Mouse (Mus musculus): Measurements from ENCODE around the gene Kcnab3.
A peak's percentile ranks its signal among the peaks of the same experiment; 100 is the strongest.

Gene Kcnab3

DNA sequence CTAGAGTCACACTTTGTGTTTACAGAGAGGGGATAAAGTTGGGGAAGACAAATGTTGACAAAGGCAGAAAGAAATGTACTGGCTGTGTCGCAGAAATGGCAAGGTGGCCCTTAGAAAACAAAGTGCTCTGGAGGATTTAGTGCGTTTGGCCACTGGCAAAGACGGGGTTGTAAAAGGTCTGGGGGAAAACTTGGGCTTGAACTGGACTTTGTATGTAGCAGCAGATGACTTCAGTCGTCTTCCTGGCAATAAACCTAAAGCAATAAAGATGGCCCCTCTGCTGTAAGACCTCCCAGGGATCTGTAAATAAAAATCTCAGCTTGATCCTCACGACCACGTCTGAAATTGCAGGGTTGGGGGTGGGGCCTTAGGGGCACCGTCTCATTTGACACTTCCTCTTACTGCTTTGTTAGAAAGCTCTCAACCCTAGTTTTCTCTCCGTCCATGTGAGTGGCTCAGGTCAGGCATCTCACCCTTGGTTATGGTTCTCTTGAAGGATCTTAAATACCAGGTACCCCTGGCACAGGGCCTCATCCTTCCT is 6.7 kb downstream of the Kcnab3 start:
- DNase-seq = no peak

GRCm38 (mm10) chr11:69333922-69334321 is 7.9 kb downstream of the Kcnab3 start:
- DNase-seq = no peak

DNA sequence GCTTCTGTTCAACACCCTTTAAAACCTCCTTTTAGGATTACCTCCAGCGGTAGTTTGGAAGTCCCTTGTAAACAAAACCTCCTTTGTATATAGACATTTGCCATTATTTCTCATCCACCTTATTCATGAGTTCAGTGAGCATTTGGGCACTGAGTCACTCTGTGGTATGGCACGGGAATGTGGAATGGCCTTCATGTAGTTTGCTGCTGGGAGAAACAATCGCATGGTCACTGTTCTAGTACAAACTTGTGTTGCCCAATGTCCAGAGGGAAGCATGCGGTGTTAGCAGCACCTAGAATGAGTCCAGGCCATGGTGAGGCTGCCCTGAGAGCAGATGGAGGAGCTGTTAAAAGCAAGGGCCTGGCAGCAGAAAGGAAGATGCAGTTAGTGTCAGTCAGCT is 8.7 kb downstream of the Kcnab3 start:
- no peak for DNase-seq

- peak; percentile 79 for DNase-seq
These were observed 14.4 kb downstream of the Kcnab3 start, which contains the start of gene Rnf227 for GRCm38 (mm10) chr11:69340161-69341131. Gene Rnf227 (plus strand): TSS chr11:69340461.

- no peak for DNase-seq
These were observed 20.4 kb downstream of the Kcnab3 start for GRCm38 (mm10) chr11:69346441-69346840.

GRCm38 (mm10) chr11:69356544-69356943 is 30.5 kb downstream of the Kcnab3 start:
- DNase-seq = no peak

GRCm38 (mm10) chr11:69357690-69358089 is 31.6 kb downstream of the Kcnab3 start:
- no peak for DNase-seq

DNA sequence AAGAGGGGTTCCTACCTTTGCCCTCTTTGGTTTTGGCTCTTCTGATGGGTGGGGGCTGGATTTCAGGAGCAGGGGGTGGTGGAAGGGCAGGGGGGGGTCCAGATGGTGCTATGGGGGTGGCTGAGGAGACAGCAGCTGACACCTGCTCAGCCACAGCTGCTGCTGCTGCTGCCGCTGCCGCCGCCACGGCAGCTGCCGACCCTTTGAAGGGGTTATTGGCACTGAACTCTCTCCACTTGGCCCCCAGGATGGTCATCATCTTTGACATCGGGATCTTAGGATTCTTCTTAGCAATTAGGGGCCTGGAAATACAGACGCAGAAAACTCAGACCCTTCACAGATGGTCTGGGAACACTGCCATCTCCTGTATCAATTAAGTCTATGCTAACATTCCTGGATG is 36.0 kb downstream of the Kcnab3 start:
- peak; percentile 28 for DNase-seq

GRCm38 (mm10) chr11:69362479-69362878 is 36.4 kb downstream of the Kcnab3 start:
- no peak for DNase-seq

- DNase-seq = no peak
These were observed 38.3 kb downstream of the Kcnab3 start for GRCm38 (mm10) chr11:69364376-69364775.

GRCm38 (mm10) chr11:69364910-69365309 is 38.9 kb downstream of the Kcnab3 start:
- peak; percentile 22 for DNase-seq

DNA sequence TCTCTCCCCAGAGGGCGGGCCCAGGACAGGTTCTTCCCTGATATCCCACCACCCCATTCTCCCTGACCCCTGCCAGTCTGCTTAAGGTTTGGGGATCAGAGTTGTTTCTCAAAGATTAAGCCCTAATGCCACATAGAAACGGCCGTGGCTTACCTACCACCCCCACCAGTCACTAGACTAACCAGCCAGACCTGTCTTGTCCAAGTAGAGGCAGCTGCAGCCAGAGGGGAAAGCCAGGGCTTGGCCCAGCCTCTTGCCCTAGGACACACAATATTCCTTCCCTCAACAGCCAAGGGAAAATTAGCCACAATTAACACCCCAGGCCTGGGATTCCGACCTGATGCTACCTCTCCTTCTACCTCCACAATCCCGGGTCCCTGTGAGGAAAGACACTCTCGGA is 39.7 kb downstream of the Kcnab3 start:
- no peak for DNase-seq

- peak; percentile 89 for DNase-seq
These were observed 40.2 kb downstream of the Kcnab3 start for GRCm38 (mm10) chr11:69366157-69366854.

GRCm38 (mm10) chr11:69366855-69367615 is 41.0 kb downstream of the Kcnab3 start:
- peak; percentile 56 for DNase-seq

DNA sequence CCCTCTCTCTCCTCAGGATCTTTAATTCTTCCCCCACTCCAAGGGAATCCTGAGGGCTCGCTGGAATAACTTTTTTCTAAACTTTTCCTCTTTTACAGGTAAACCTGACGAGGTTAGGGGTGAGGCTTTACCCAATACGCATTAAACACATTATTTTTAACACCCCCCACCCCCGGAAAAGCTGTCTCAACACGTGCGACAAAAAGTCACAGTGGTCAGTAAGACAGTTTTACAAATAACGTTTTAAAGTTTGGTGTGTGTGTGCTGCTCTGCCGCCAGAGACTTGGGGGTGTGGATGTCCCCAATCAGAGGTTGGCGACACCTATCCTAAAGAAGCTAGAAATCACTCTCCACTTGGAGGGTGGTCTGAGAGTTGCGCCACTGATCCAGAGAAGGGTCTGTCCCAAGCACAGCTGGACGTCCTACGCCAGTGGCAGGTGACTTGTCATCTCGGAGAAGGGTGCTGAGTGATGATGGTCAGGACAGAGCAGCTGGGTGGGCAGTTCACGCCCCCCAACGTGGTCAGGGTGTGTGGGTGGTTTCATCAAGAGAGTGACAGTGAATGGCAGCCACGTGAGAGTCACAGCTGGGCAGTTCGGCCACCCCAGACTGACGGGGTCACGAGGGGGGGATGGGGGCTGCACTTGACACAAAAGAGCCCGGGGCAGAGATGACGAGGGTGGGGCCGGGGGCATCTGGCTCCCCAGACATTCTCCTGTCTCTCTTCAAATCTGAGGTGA is 41.7 kb downstream of the Kcnab3 start:
- DNase-seq = peak; percentile 20

GRCm38 (mm10) chr11:69368356-69369214 is 42.5 kb downstream of the Kcnab3 start:
- DNase-seq = peak; percentile 59

- DNase-seq = peak; percentile 44
These were observed 43.3 kb downstream of the Kcnab3 start, which contains the start of gene Chd3 for GRCm38 (mm10) chr11:69369215-69369989. Gene Chd3 (minus strand): TSS chr11:69369406.

DNA sequence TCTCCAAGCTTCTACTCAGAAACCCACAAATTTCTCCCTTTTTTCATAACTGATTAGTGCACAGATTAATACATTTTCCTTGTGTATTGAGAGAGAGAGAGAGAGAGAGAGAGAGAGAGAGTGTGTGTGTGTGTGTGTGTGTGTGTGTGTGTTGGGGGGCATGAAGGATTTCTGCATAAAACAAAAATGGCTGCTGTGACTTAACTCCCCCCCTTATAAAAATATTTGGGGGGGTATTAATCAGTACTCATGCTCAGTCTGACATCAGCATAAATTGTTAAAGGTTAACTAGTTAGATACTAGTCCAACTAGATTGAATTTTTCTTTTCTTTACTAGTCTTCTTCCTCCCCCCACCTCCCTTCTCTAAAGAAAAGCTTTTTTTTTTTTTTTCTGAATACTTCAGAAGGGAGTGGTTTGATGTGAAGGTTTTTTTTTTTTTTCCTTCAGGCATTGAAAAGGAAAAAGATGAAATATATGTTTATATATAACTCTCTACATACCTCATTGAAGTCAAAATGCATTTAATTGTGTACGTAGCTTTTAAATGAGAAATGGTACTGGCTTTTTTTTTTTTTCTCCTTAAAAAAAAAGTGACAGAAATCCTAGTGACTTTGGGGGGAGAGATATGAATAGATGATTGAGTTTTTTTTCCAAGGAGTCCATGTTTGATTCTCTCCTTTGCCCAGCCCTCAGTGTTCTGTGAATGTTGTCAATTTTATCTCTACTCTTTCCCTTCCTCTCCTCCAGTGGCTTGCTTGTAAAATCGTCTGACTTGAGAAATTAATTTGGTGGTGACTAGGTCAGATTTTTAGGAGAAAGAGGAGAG is 44.1 kb downstream of the Kcnab3 start:
- no peak for DNase-seq

DNA sequence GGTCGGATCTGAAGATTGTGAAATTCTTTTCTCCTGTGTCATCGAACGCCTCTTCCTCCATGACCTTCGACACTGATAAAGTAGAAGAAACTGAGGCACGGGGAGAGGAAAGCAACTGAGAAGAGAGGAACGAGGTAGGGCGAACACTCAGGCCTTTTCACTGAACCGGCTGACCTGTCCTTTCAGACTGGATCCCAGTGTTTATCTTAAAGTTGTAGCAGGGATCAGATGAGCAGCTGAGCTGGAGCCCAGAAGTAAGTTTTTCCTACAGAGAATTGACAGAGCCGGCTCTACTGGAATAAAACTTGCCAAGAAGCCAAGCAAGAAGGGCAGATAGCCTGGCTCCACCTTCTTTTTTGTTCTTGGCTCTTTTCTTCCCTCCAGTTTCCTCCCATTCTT is 44.8 kb downstream of the Kcnab3 start:
- no peak for DNase-seq
